Mouse (Mus musculus) left cerebral cortex, postnatal 14 days (tissue): ENCODE measurements around the gene Chst15. TPM values are rescaled to one million over a fixed set of nuclear protein-coding genes. Genes with fewer than 3 reads are reported as not detected.
A peak's percentile ranks its signal among the peaks of the same experiment; 100 is the strongest.

Source experiments
- DNase-seq, 2 experiments: peaks; one replicate each; pipeline ENCODE4 v3.0.0; 2021 to 2022; ENCODE audit warnings: low spot score in 2 of 2, mixed read lengths in 1 of 2
- intact Hi-C: fragments of 180-260 bp; cut with DNase I; formaldehyde crosslinking; loops from one replicate; pipeline ENCODE4 v1.15.1; 2025
- total RNA-seq, 2 experiments: library from RNA; stranded (reverse); gene quantifications; 2 replicates each; pipeline ENCODE4 v1.2.3; 2021

The Chst15 gene
- total RNA-seq, 2 experiments from 2014 or later = 33.0 to 34.7 TPM

DNA sequence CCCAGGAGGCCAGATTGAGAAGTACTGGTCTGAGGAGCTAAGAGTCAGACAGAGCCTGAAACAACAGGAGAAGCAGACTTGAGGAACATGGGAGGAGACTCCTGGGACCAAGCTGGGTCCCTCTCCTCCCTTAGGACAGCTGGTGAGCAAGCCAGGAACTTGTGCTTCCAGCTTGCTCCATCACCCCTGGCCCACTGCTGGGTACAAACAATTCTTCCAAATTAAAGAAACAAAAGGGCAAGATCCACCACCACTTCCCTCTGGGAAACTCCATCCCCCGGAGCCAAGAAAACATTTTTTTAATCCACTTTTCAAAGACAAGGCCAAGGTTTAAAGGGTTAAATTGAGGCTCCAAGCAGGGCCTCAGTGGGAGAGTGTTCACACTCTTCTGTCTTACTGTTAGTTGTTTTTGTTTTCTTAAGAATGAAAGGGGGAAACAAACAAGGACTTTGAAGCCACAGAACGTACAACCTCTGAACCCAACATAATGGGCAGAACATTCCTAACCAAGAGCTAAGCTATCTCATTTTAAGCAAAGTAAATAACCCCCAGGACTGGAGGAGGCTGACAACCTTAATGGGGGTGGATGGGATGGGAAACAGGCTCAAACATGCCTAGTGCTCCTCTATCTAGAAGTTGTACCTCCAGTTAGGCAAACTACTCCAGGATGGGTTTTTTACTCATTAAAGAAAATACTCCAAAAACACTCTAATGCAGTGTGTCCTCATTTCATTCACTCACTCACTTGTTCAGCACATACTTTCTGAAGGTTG, 43.1 kb downstream of the Chst15 start:
- intact Hi-C loops = no loop called here

DNA sequence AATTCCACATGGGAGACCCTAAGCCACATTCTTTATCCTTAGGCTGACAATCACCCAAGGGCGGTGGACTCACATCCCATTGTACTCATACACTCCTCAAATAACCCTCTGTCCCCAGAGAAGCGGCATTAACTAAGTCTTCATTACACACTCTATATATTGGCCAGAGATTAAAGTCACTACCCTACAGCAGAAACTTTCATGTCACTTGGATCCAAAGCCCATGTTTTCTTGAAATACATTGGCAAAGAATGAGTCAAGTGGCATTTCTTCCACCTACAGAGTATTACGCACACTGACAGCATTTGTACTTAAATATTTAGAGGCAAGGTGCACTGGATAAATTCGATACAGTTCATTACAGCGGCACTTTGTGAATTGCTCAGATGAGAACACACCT, 44.0 kb downstream of the Chst15 start:
- intact Hi-C loops = no loop called here

More for the DNA sequence above, 43.1 kb downstream of the Chst15 start:
- no peak for DNase-seq

GRCm38 (mm10) chr7:132270364-132270763, 46.7 kb downstream of the Chst15 start:
- intact Hi-C loops = no loop called here
- DNase-seq = no peak

More for the DNA sequence above, 44.0 kb downstream of the Chst15 start:
- DNase-seq = no peak

GRCm38 (mm10) chr7:132269661-132270060, 47.4 kb downstream of the Chst15 start:
- no peak for DNase-seq
- intact Hi-C loops = no loop called here

DNA sequence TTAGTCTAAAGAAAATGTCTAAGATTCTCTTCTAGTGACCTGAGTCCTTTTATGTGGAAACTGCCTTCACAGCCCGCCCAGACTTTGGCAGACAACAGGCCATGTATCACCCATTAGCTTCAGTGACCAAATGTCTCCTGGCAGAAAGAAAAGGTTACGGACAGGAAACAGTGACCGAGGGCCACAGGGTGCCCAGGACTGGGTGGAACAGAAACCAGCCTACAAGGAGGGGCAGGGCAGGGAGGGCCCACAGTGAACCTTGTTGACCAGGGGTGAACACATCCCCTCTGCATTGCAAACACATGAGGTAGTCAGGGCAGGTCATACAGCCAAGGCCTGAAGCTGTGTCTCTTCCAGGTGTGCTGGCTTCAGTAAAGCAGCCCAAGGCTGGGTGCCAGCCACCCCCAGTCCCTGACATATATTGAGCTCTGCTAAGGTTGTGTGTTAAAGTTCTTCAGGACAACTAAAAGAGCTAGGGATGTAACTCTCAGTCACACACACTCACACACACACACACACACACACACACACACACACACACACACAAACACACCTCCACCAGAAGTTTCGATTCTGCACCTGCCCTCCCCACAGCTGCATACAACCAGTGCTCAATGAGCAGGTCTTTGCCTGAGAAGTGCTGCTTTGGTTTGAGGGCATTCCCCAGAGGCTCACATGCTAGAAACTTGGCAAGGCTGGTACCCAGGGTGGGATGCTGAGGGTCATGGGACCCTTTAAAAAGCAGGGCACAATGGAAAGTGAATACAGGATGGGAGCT, 49.1 kb downstream of the Chst15 start:
- no peak for DNase-seq
- intact Hi-C loops = no loop called here

DNA sequence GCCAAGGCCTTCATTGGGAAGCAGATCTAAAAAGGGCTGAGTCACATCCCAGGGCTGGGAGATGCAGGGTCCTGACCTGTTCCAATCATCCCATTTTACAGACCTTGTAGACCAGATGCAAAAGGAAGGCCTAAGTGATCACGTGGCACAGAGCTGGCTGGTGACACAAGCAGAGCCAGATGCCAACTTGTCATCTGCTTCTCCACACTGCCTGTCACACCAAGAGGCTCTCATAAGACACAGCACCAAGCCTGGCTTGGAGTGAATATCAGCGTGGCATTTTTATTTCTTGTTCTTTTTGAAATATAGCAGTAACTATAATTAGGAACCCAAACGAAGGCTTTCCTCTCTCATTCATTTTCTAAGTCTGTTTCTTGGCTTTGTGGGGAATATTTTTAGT, 52.3 kb downstream of the Chst15 start:
- peak; percentile 43 to 53 for DNase-seq
- intact Hi-C loops = no loop called here

GRCm38 (mm10) chr7:132263186-132263585, 53.8 kb downstream of the Chst15 start:
- DNase-seq = no peak
- intact Hi-C loops = no loop called here

DNA sequence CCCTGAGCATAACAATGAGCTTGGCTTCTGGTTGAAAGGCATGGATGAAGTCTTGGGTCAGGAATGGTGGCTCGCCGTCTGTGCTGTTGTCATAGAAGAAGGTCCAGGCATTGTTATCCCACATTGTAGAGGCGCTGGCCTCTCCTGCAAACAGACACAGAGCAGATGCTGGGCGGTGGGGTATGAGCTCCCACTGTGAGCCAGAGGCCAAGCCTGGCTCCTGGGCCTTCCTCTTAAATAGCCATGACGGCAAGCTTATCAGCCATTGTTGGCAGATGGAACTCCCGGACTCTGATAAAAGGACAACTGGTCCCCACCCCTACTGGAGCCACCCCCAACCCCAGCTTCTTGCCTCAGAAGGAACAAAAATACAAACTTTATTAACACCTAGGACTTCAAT, 54.3 kb downstream of the Chst15 start:
- no peak for DNase-seq
- intact Hi-C loops = no loop called here

GRCm38 (mm10) chr7:132261885-132262284, 55.1 kb downstream of the Chst15 start:
- intact Hi-C loops = no loop called here
- no peak for DNase-seq

DNA sequence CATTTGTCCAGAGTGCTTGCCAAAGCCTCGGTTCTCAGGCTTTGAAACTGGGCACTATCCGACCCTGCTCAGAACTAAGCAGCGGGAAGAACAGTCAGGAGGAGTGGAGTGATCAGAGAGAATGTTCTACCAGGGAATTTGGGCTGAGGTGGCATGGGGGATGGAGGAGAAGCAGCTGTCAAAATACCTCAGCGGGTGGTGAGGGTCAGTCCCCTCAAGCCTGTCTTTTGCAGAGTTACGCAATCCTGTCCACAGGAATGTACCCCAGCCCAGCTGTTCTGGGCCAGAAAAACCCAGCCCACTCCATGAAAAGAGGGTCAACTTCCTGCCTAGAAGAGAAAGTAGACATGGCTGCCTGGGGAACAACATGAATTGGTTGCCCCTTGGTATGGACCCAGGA, 56.4 kb downstream of the Chst15 start:
- intact Hi-C loops = no loop called here
- DNase-seq = no peak

DNA sequence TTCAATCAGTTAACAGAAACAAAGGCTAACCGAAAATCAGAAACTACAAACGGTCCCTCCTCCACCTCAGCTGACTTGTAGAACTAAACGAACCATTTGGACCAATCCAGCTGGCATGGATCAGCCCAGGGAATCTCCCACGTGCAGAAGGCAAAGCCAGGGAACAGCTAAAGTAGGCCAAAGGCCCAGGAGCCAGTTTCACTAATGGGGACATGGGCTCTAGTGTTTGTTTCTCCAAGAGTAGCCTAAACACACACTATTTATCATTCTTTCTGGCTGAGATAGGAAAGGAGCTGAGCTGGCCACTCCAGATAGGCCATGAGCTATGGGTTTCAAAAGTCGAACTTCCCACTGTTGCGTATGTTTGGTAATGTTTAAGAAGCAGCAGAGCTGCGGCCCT, 58.2 kb downstream of the Chst15 start:
- intact Hi-C loops = no loop called here
- peak in 1 of 2 experiments; percentile 61 for DNase-seq

- no peak for DNase-seq
- intact Hi-C loops = no loop called here
Observed at GRCm38 (mm10) chr7:132258216-132258615, 58.8 kb downstream of the Chst15 start.

DNA sequence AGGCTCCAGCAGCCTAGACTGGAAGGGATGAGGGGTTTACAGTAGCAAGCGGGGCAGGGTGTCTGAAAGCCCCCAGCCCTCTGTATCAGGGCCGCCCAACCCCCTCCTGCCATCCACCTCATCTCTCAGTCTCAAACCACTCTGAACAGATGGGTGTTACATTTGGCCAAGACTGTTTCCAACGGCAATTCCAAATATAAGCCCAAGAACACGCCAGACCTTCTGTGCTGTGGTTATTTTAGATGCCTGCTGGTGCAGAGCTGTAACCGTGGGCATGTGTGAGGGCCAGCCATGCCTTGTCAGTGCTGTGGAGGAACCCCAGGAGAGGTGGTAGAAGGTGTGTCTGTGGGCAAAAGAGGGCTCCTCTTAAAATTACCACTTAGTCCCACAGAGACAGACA, 63.5 kb downstream of the Chst15 start:
- intact Hi-C loops = no loop called here
- peak; percentile 77 to 85 for DNase-seq

DNA sequence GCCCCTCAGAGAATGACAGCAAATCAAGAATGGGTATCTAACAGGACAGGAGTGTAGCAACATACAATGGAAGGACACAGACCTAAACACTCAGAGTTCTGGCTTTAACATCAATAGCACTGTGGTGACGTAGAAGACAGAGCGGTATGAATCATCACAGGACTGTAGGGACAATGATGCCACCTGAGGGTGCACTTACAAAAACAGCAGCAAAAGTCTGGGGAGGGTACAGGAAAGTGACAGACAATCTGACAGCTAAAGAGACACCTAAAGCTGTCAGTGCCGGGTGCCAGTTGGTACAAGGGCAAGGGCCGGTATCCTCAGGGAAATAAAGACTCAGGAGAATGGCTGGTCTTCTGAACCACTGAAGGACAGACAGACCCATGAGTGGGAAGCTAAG, 64.0 kb downstream of the Chst15 start:
- DNase-seq = no peak
- intact Hi-C loops = no loop called here

DNA sequence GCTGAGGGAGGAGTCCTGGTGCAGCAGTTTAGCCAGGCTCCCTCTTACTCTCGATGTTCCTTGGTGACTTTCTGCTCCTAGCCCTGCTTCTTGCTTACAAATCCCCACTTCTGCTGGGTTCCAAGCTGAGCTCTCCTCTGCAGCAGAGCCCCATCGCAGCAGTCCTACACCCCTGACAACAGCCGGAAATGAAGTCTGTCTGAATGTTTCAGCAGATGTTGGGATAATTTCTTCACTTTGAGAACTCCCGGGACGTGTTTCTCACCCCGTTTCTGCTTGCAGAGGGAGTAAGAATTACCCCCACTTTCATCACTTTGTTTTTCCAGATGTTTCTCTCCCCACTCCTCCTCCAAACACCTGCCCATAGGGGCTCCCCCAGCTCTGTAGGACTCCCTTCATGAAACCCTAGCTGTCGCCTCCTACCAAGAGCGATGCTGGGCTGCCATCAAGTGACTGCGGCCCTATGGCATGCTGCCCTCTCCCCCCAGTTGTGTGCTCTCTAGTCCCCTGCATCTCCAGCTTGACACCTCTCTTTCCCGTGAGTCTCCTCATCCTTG, 67.4 kb downstream of the Chst15 start:
- intact Hi-C loops = loop anchor here (5.0 kb wide), 1 partner anchor 68 kb away; the partner anchor contains the start of gene Chst15
- no peak for DNase-seq

DNA sequence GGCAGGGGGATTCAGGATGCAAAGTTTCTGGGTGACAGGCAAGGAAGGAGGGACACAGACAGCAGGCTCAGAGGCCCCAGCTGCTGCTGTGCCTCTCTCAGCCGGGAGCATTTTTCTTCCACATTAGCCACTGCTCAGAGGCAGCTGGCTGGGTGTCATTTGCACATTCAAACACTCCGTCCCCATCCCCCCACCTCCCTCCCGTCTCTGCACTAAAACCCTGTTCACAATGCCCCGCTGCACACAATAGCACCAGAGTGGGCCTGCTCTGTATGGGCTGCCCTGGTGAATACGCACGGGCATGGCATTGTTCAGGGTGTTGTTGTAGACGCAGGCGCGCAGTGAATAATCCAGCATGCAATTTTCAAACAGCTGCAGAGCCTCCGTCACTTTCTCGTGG, 69.5 kb downstream of the Chst15 start:
- DNase-seq = peak in 1 of 2 experiments; percentile 45
- intact Hi-C loops = loop anchor here (5.0 kb wide), 1 partner anchor 70 kb away; the partner anchor contains the start of gene Chst15

GRCm38 (mm10) chr7:132247091-132247490, 69.9 kb downstream of the Chst15 start:
- no peak for DNase-seq
- intact Hi-C loops = loop anchor here (5.0 kb wide), 1 partner anchor 70 kb away; the partner anchor contains the start of gene Chst15

DNA sequence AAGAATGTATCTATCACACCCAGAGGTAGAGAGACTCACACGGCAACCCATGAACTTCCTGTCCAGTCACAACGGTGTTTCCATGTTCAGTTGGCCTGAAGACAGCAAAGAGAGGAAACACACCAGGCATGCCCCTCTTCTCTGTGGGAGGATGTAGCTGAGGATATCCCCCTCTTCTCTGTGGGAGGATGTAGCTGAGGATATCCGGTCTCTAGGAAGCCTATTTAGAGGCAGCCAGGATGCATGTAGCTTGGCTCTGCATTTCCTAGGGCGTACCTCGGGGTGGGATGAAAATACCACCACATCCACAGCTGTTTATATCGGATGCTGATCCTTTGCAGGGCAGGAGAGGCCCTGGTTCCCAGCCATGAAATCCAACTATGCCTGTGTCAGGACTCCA, 71.3 kb downstream of the Chst15 start:
- intact Hi-C loops = loop anchor here (5.0 kb wide), 1 partner anchor 72 kb away; the partner anchor contains the start of gene Chst15
- DNase-seq = no peak

DNA sequence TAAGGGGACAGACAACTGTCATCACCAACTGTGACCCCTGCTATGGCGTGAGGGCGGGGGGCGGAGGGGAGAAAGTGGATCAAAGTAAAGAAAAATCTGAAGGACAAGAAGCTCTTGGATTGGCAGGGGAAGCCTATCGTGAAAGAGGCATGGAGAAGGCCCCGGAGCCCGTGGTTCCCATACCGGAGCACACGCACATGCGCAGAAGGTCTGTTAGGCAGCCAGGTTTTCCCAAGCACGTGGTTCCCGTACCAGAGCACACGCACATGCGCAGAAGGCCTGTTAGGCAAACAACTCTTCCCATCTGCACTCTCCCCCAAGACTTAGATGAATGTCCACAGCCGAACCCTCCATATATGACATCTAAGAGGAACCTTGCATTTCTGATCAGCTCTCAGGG, 72.4 kb downstream of the Chst15 start:
- intact Hi-C loops = loop anchor here (5.0 kb wide), 1 partner anchor 73 kb away; the partner anchor contains the start of gene Chst15
- DNase-seq = no peak

- intact Hi-C loops = no loop called here
- no peak for DNase-seq
Observed at GRCm38 (mm10) chr7:132243225-132243624, 73.8 kb downstream of the Chst15 start.
